Mouse (Mus musculus) liver, embryonic 12.5 days (tissue): ENCODE data around the gene Rsl1d1. TPM values are rescaled to one million over a fixed set of nuclear protein-coding genes. Genes with fewer than 3 reads are reported as not detected.

ENCODE experiments used
- ATAC-seq: fragments of 200-750 bp; cut with Nextera tagmentation; 2 replicates; pipeline ENCODE4 v1.8.0; 2017; ENCODE audit warnings: moderate number of reproducible peaks, mild to moderate bottlenecking, moderate library complexity
- H3K27ac ChIP-seq: fragments of 300-500 bp; sonication (generic); 2 replicates; pipeline ENCODE4 v1.5.1; 2016; ENCODE audit warnings: mild to moderate bottlenecking
- H3K27me3 ChIP-seq: fragments of 300-500 bp; sonication (generic); replicated peaks from 2 replicates; pipeline ENCODE4 v1.6.1; 2016; ENCODE audit warnings: mild to moderate bottlenecking, moderate library complexity
- H3K36me3 ChIP-seq: fragments of 300-500 bp; sonication (generic); 2 replicates; pipeline ENCODE4 v1.6.1; 2016; ENCODE audit warnings: mild to moderate bottlenecking, moderate library complexity
- H3K4me1 ChIP-seq: fragments of 300-500 bp; sonication (generic); 2 replicates; pipeline ENCODE4 v1.6.1; 2016
- H3K4me2 ChIP-seq: fragments of 300-500 bp; sonication (generic); 2 replicates; pipeline ENCODE4 v1.6.1; 2016; ENCODE audit warnings: mild to moderate bottlenecking, moderate library complexity
- H3K4me3 ChIP-seq: fragments of 300-500 bp; sonication (generic); 2 replicates; pipeline ENCODE4 v1.5.1; 2016; ENCODE audit warnings: mild to moderate bottlenecking, moderate library complexity
- H3K9ac ChIP-seq: fragments of 300-500 bp; sonication (generic); 2 replicates; pipeline ENCODE4 v1.6.1; 2016; ENCODE audit warnings: mild to moderate bottlenecking, moderate library complexity
- H3K9me3 ChIP-seq: fragments of 300-500 bp; sonication (generic); replicated peaks from 2 replicates; pipeline ENCODE4 v1.6.1; 2016; ENCODE audit warnings: mild to moderate bottlenecking, moderate library complexity
- WGBS: fragments of 180-500 bp; shearing (Covaris S2); methylation state at CpG from one replicate; pipeline ENCODE4 v1.1.7; 2016; ENCODE audit not compliant: insufficient replicate concordance; 5-methylcytosine and 5-hydroxymethylcytosine counted together
- polyA plus RNA-seq: library from polyadenylated mRNA; unstranded; fragments of >200 nt; fragmentation: Nextera tagmentation; extraction: Ambion mirVana; gene quantifications from 2 replicates; pipeline ENCODE4 v1.2.1, GENCODE M21; 2016

Rsl1d1 gene
- 207 TPM in 2 replicates for polyA plus RNA-seq

- ATAC-seq, result peak; percentile 96
- H3K27me3 ChIP-seq, result no peaks in the 10 kb centered on the region
- H3K4me3 ChIP-seq, result peak within 1 kb of the TSS; percentile 77
- under 1% methylated on average over 68 of the region's 68 CpGs for WGBS
- H3K36me3 ChIP-seq, result peaks cover 62% of the 10 kb centered on the region
- H3K4me2 ChIP-seq, result peak within 1 kb of the TSS; percentile 91
- H3K9me3 ChIP-seq, result no peaks in the 10 kb centered on the region
- H3K9ac ChIP-seq, result peak within 1 kb of the TSS; percentile 84
- H3K27ac ChIP-seq, result peak within 1 kb of the TSS; percentile 85
- peaks cover 42% of the 10 kb centered on the region for H3K4me1 ChIP-seq
Observed at GRCm38 (mm10) chr16:11202571-11203554, at the start of gene Rsl1d1. Gene Rsl1d1 (minus strand): TSS chr16:11203331.

- no peak overlapping the region for H3K9ac ChIP-seq
- H3K27ac ChIP-seq, result no peak overlapping the region
- H3K27me3 ChIP-seq, result no peaks in the 10 kb centered on the region
- peaks cover 59% of the 10 kb centered on the region for H3K4me1 ChIP-seq
- H3K36me3 ChIP-seq, result peaks cover 27% of the 10 kb centered on the region
- 0 out of 2 replicates have a peak overlapping the region, but pooled peaks have one; percentile 11 for H3K4me2 ChIP-seq
- no peaks in the 10 kb centered on the region for H3K9me3 ChIP-seq
- no peak overlapping the region for H3K4me3 ChIP-seq
- WGBS, result 41% methylated on average over 2 of the region's 2 CpGs
- ATAC-seq, result no peak
Observed at GRCm38 (mm10) chr16:11247791-11248190, 44.7 kb upstream of the Rsl1d1 start.

- ATAC-seq, result no peak
- peaks cover 42% of the 10 kb centered on the region for H3K4me1 ChIP-seq
- H3K36me3 ChIP-seq, result peaks cover 24% of the 10 kb centered on the region
- no peak overlapping the region for H3K27ac ChIP-seq
- no peak overlapping the region for H3K4me2 ChIP-seq
- no peak overlapping the region for H3K9ac ChIP-seq
- no peak overlapping the region for H3K4me3 ChIP-seq
- 57% methylated on average over 9 of the region's 9 CpGs for WGBS
- no peaks in the 10 kb centered on the region for H3K27me3 ChIP-seq
- no peaks in the 10 kb centered on the region for H3K9me3 ChIP-seq
Observed at GRCm38 (mm10) chr16:11245767-11246166, 42.6 kb upstream of the Rsl1d1 start.

- no peak for ATAC-seq
- no peak overlapping the region for H3K4me2 ChIP-seq
- H3K9me3 ChIP-seq, result no peaks in the 10 kb centered on the region
- H3K4me1 ChIP-seq, result peaks cover 30% of the 10 kb centered on the region
- no peak overlapping the region for H3K9ac ChIP-seq
- peaks cover 31% of the 10 kb centered on the region for H3K36me3 ChIP-seq
- H3K4me3 ChIP-seq, result no peak overlapping the region
- no peak overlapping the region for H3K27ac ChIP-seq
- no peaks in the 10 kb centered on the region for H3K27me3 ChIP-seq
- 83% methylated on average over 1 of the region's 1 CpGs for WGBS
Observed at GRCm38 (mm10) chr16:11242401-11242800, 39.3 kb upstream of the Rsl1d1 start.

- 82% methylated on average over 3 of the region's 3 CpGs for WGBS
- no peaks in the 10 kb centered on the region for H3K4me1 ChIP-seq
- H3K27me3 ChIP-seq, result no peaks in the 10 kb centered on the region
- H3K4me2 ChIP-seq, result no peak overlapping the region
- no peak overlapping the region for H3K9ac ChIP-seq
- no peak for ATAC-seq
- H3K9me3 ChIP-seq, result no peaks in the 10 kb centered on the region
- no peak overlapping the region for H3K4me3 ChIP-seq
- H3K36me3 ChIP-seq, result peaks cover 88% of the 10 kb centered on the region
- H3K27ac ChIP-seq, result no peak overlapping the region
Observed at GRCm38 (mm10) chr16:11217801-11218200, 14.7 kb upstream of the Rsl1d1 start.

GRCm38 (mm10) chr16:11203600-11204390 is 664 bp upstream of the Rsl1d1 start:
- ATAC-seq, result peak; percentile 69
- WGBS, result 5% methylated on average over 24 of the region's 24 CpGs
- Histone ChIP-seq H3K9me3 (no peaks in the 10 kb centered on the region), H3K4me3 (peak overlapping the region; percentile 77), H3K4me2 (peak overlapping the region; percentile 91), H3K9ac (peak overlapping the region; percentile 84), H3K36me3 (peaks cover 62% of the 10 kb centered on the region), H3K27ac (peak overlapping the region; percentile 65), H3K4me1 (peaks cover 33% of the 10 kb centered on the region), H3K27me3 (no peaks in the 10 kb centered on the region)

GRCm38 (mm10) chr16:11201740-11202394 is 1.3 kb downstream of the Rsl1d1 start:
- WGBS, result 42% methylated on average over 6 of the region's 6 CpGs
- peaks cover 43% of the 10 kb centered on the region for H3K4me1 ChIP-seq
- H3K27ac ChIP-seq, result 0 out of 2 replicates have a peak overlapping the region, but pooled peaks have one; percentile 0

GRCm38 (mm10) chr16:11200247-11200646 is 2.9 kb downstream of the Rsl1d1 start:
- 80% methylated on average over 3 of the region's 3 CpGs for WGBS
- H3K9ac ChIP-seq, result no peak overlapping the region
- no peak overlapping the region for H3K4me2 ChIP-seq
- H3K36me3 ChIP-seq, result peaks cover 67% of the 10 kb centered on the region
- ATAC-seq, result no peak
- H3K27me3 ChIP-seq, result no peaks in the 10 kb centered on the region
- no peak overlapping the region for H3K4me3 ChIP-seq
- peaks cover 37% of the 10 kb centered on the region for H3K4me1 ChIP-seq
- H3K27ac ChIP-seq, result no peak overlapping the region
- H3K9me3 ChIP-seq, result no peaks in the 10 kb centered on the region

More at GRCm38 (mm10) chr16:11201740-11202394, 1.3 kb downstream of the Rsl1d1 start:
- Histone ChIP-seq H3K36me3 (peaks cover 64% of the 10 kb centered on the region), H3K4me2 (peak overlapping the region; percentile 91), H3K9me3 (no peaks in the 10 kb centered on the region), H3K27me3 (no peaks in the 10 kb centered on the region), H3K9ac (peak overlapping the region; percentile 84), H3K4me3 (peak overlapping the region; percentile 77)
- ATAC-seq, result no peak

- H3K27me3 ChIP-seq, result no peaks in the 10 kb centered on the region
- H3K9me3 ChIP-seq, result no peaks in the 10 kb centered on the region
- peaks cover 23% of the 10 kb centered on the region for H3K4me1 ChIP-seq
- no peak overlapping the region; the same call in 1 of the 2 replicates for H3K27ac ChIP-seq
- no peak overlapping the region for H3K9ac ChIP-seq
- H3K36me3 ChIP-seq, result peaks cover 84% of the 10 kb centered on the region
- ATAC-seq, result peak; percentile 60
- peak overlapping the region; percentile 2; the same call in 1 of the 2 replicates for H3K4me2 ChIP-seq
- WGBS, result 67% methylated on average over 2 of the region's 2 CpGs
- H3K4me3 ChIP-seq, result no peak overlapping the region
Observed at GRCm38 (mm10) chr16:11198467-11198866, 4.7 kb downstream of the Rsl1d1 start.

- 86% methylated on average over 4 of the region's 4 CpGs for WGBS
- Histone ChIP-seq H3K9me3 (no peaks in the 10 kb centered on the region), H3K4me3 (no peak overlapping the region), H3K4me2 (no peak overlapping the region), H3K36me3 (peaks cover 99% of the 10 kb centered on the region), H3K9ac (no peak overlapping the region), H3K27me3 (no peaks in the 10 kb centered on the region), H3K27ac (no peak overlapping the region), H3K4me1 (peaks cover 23% of the 10 kb centered on the region)
- ATAC-seq, result no peak
Observed at GRCm38 (mm10) chr16:11197052-11197451, 6.1 kb downstream of the Rsl1d1 start.

GRCm38 (mm10) chr16:11193231-11193630 is 9.9 kb downstream of the Rsl1d1 start:
- peaks cover 66% of the 10 kb centered on the region for H3K36me3 ChIP-seq
- 89% methylated on average over 2 of the region's 2 CpGs for whole genome bisulfite sequencing

More at GRCm38 (mm10) chr16:11193231-11193630, 9.9 kb downstream of the Rsl1d1 start:
- H3K4me1 ChIP-seq, result peaks cover 9% of the 10 kb centered on the region
- no peaks in the 10 kb centered on the region for H3K27me3 ChIP-seq
- ATAC-seq, result no peak
- H3K9ac ChIP-seq, result no peak overlapping the region
- no peak overlapping the region for H3K27ac ChIP-seq
- H3K4me2 ChIP-seq, result no peak overlapping the region
- H3K9me3 ChIP-seq, result no peaks in the 10 kb centered on the region
- no peak overlapping the region for H3K4me3 ChIP-seq
